Mouse (Mus musculus) left cerebral cortex, postnatal 10 days (tissue): ENCODE results near the gene 5830473C10Rik. TPM values are rescaled to one million over a fixed set of nuclear protein-coding genes. Genes with fewer than 3 reads are reported as not detected.

Experiments
- DNase-seq, 2 experiments: peaks; one replicate each; pipeline ENCODE4 v3.0.0; 2021 to 2022; ENCODE audit warnings: low spot score in 2 of 2, mixed read lengths in 1 of 2; ENCODE audit errors: extremely low spot score in 1 of 2
- intact Hi-C: fragments of 180-260 bp; cut with DNase I; formaldehyde crosslinking; loops from one replicate; pipeline ENCODE4 v1.15.1; 2025
- total RNA-seq, 2 experiments: library from RNA; stranded (reverse); gene quantifications; 2 replicates each; pipeline ENCODE4 v1.2.3; 2021

Gene 5830473C10Rik
- total RNA-seq, 2 experiments from 2014 or later, result 0.89 to 1.1 TPM

DNA sequence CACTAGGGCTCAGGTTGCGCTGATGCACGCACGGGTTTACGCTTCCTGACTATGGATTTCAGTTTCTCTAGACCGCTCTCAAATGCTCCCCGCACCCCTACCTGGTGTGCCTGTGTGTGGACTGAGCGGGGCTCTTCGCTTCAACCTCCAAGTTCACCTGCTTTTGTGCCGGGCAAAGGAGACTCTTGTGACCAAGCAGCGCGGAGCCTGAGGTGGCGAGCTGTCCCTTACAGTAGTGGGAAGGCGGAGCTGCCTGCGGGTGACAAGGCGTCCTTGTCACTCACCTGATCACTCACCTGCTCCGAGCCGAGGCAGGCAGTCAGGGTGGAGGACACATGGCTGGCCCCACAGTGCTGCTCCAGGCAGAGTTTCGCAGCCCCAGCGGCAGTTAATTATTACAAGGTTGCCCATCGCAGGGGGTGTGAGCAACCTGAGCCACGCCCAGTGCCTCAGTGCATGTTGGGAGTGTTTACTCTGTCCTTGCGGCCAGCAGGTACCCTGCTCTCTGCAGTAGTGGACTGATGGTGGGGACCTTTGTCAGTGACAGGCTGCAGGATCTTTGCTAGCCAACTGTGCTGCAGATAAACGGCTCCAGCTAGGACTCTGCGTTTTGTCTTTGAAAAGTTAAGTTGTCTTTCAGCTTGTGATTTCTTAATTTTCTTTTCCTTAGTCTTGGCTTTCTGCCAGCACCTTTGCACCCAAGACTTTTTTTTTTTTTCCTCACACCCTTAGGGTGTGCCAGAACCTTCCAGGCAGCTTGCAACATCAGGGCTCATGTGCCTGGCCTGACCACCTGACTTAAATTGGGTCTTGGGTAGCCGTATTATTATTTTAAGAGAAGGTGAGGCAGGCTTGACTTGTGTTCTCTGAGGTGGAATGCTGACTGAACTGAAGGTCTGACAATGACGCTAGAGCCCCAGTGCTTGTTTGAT lies 79.6 kb downstream of the 5830473C10Rik start, which contains the start of gene Rassf6:
Gene Rassf6, minus strand, starts transcription at position 372 of the 932 bp plus-strand sequence.
- intact Hi-C loops, result no loop called here
- DNase-seq, result no peak

DNA sequence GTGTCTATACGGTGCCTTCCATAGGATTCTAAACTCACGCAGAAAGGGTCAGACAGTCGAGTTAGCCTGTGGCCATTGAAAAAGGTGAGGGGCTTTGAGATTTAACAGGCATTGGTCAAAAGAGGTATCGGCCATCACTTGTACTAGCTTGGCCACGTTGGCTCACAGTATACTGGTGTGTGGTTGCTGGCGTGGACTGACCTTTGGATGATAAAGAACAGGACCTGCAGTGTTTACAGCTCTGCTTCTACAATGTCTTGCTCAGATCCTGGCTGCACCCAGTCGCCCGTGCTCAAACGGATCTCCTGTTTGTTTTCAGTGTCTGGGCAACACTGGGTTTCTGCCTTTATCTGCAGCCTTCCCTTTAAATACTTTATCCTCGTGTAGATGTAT lies 80.3 kb downstream of the 5830473C10Rik start:
- intact Hi-C loops, result no loop called here
- no peak for DNase-seq

DNA sequence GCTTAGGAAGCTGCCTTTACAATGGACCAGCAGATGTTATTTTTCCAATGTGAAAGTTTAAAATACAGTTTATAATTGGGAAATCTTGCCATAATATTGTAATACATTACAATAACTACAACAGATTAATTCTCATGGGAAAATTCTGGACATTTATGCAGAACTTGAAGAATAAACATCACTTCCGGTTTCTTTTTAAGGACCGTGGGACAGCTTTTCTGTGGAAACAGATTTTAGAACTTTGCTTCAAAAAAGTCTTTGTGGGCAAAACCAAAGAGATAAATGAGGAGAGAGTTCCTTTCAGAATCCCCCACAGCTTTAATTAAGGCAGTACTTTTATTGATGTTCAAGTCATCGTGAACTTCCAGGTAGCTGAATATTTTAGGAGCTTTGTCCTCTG lies 84.7 kb downstream of the 5830473C10Rik start:
- no peak for DNase-seq
- intact Hi-C loops, result no loop called here

DNA sequence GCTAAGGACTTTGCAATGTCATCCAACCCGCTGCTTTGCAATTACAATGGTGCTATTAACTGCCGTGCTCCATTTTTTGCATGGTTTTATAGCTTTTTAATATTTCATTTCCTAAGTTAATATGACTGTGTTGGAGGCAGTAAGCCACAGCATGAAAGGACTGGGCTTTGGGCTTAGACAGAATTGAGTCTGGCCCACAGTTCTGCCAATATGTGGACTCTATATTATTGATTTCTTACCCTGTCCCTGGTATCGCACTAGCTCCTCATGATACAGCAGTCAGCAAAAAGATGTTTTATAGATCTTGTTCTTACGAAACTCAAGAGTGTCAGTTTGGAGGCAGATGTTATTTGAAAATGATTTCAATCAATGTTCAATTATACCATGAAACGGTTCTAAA lies 85.5 kb downstream of the 5830473C10Rik start:
- DNase-seq, result no peak
- intact Hi-C loops, result no loop called here

Other genes with a start within 250 kb of the 5830473C10Rik start
- gene Ankrd17, start 194.5 kb upstream of the 5830473C10Rik start, total RNA-seq, result 100 to 1,000 TPM; 108 TPM
- 1 to 10 TPM; 1.1 to 1.3 TPM for gene Gm9958, start 193.9 kb upstream of the 5830473C10Rik start, total RNA-seq
- gene Alb, start 100.2 kb upstream of the 5830473C10Rik start, total RNA-seq, result under 1 TPM in 1 of 2 experiments, not detected in 1; 0.28 TPM
- gene Afp, start 70.4 kb upstream of the 5830473C10Rik start, total RNA-seq, result under 1 TPM in 1 of 2 experiments, not detected in 1; 0.20 TPM
- gene Afm, start 42.2 kb upstream of the 5830473C10Rik start, total RNA-seq, result not detected
- gene Rassf6, start 79.5 kb downstream of the 5830473C10Rik start, total RNA-seq, result 1 to 10 TPM in 1 of 2 experiments, under 1 TPM in 1; 0.81 to 1.9 TPM
- not detected for gene Cxcl5, start 198.3 kb downstream of the 5830473C10Rik start, total RNA-seq
- not detected for gene Ppbp, start 207.4 kb downstream of the 5830473C10Rik start, total RNA-seq
- gene Pf4, start 211.3 kb downstream of the 5830473C10Rik start, total RNA-seq, result 1 to 10 TPM; 1.6 to 8.3 TPM
- not detected for gene Cxcl3, start 225.0 kb downstream of the 5830473C10Rik start, total RNA-seq
- not detected for gene Cxcl15, start 233.4 kb downstream of the 5830473C10Rik start, total RNA-seq